Mouse (Mus musculus) inflammation-experienced regulatory T-cells, adult 6 months (primary cell): ENCODE measurements around the gene Olfr1157. TPM values are rescaled to one million over a fixed set of nuclear protein-coding genes. Genes with fewer than 3 reads are reported as not detected.

Experiments used
- ATAC-seq: one replicate; pipeline ENCODE4 v1.8.0; 2017
- polyA plus RNA-seq, 3 experiments: library from polyadenylated mRNA; unstranded; fragments of 100-300 nt; shearing (Covaris generic); gene quantifications; one replicate each; pipeline ENCODE4 v1.2.1; 2017

The Olfr1157 gene
- not detected for polyA plus RNA-seq

DNA sequence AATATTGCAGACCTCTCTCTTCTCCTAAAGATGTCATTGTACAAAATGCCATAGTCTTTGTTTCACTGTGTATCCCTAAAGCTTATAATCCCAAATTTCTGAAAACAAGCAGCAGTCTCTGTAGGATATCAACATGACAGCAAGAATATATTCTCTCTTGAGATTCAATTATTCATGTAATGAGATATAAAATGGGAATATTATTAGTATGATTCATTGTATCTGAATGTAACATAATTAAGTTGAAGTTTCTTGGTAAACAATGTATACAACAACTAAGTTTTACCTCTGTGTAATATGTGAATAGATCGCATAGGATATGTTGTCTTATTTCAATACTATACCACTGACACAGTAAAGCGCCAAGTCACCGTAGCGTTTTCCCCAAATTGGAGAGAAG is at the start of gene Olfr1157:
Gene Olfr1157 (minus strand): TSS at position 101 of the 400 bp plus-strand sequence.
- ATAC-seq = no peak

DNA sequence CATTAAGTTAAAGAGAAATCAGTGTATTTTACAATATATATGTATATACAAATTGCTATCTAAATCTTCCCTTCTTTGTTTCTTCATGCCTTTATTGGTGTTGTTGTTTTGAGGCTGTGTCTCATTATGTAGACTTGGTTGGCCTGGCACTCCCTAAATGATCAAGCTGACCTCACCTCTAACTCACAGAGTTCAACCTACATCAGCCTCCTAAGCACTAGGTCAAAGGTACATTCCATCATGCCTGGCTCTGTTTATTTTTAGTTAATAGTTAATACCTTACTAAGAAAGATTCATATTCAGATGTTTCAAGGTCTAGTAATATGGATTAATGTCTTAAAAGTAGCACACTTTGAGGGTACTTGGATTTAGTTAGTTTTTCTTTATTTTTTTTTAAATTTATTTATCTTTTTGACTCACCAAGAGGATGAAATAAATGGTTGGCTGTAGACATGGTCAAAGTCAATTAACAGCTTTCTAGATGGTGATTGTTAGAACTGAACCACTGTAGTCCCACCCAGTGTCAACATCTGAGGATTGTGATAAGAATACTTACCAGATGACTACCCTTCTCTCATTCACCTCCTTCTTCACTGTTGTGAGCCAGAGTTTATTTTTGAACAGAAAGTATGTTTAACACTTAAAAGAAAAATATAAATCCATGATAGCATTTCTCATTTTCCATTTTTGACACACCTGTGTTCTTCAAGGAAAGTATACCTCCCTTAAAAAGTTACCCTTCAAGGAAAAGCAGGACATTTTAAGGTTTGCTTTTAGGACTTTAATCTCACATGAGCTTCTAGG is 39.6 kb upstream of the Olfr1157 start, which contains the start of gene Olfr1160:
Gene Olfr1160 (minus strand): TSS at position 754 of the 804 bp plus-strand sequence.
- ATAC-seq = no peak

- ATAC-seq = no peak
Observed at GRCm38 (mm10) chr2:87989813-87990212, 21.7 kb upstream of the Olfr1157 start, which contains the start of gene Olfr1158. Gene Olfr1158, plus strand, starts transcription at chr2:87990113.

GRCm38 (mm10) chr2:87974563-87974962 is 6.5 kb upstream of the Olfr1157 start, which contains the start of gene Olfr74:
Gene Olfr74, minus strand, starts transcription at chr2:87974663.
- ATAC-seq = no peak

DNA sequence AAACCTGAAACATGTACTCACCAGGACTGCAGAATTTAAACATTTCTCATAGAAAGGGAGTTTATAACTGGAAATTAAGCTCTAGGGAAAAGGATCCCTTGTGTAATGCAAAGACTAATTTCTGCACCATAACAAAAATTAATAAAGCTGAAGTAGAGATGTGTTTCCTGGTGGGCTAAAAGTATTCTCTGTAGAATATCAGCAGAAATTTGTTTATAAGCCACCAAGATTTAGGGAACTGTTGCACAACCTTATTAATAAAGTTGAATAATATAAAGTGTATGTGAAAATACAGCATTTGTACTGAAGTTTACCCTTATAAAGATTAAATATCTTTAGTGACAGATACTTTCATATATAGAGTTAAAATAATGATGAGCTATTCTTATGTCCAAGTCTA is 15.1 kb downstream of the Olfr1157 start, which contains the start of gene Olfr1156:
Gene Olfr1156 (minus strand): TSS at position 101 of the 400 bp plus-strand sequence.
- no peak for ATAC-seq

GRCm38 (mm10) chr2:87945037-87945436 is 23.1 kb downstream of the Olfr1157 start, which contains the start of gene Olfr1155:
Gene Olfr1155, minus strand, starts transcription at chr2:87945137.
- ATAC-seq = no peak

Other genes with a start within 250 kb of the Olfr1157 start
- gene Olfr1138, start 228.3 kb downstream of the Olfr1157 start, polyA plus RNA-seq = not detected
- gene Olfr1140, start 224.5 kb downstream of the Olfr1157 start, polyA plus RNA-seq = not detected
- not detected for gene Olfr1141, start 214.3 kb downstream of the Olfr1157 start, polyA plus RNA-seq
- gene Olfr152, start 188.8 kb downstream of the Olfr1157 start, polyA plus RNA-seq = not detected
- not detected for gene Olfr1143, start 167.7 kb downstream of the Olfr1157 start, polyA plus RNA-seq
- gene Olfr1145, start 158.5 kb downstream of the Olfr1157 start, polyA plus RNA-seq = not detected
- gene Olfr1148, start 137.8 kb downstream of the Olfr1157 start, polyA plus RNA-seq = not detected
- gene Olfr1150-ps1, start 124.3 kb downstream of the Olfr1157 start, polyA plus RNA-seq = not detected
- not detected for gene Olfr1151, start 112.4 kb downstream of the Olfr1157 start, polyA plus RNA-seq
- not detected for gene Olfr1152, start 101.8 kb downstream of the Olfr1157 start, polyA plus RNA-seq
- not detected for gene Olfr1153, start 73.3 kb downstream of the Olfr1157 start, polyA plus RNA-seq
- not detected for gene Olfr1154, start 63.1 kb downstream of the Olfr1157 start, polyA plus RNA-seq
- not detected for gene Olfr1155, start 23.2 kb downstream of the Olfr1157 start, polyA plus RNA-seq
- gene Olfr1156, start 15.2 kb downstream of the Olfr1157 start, polyA plus RNA-seq = under 1 TPM in 1 of 3 experiments, not detected in 2; 0.23 TPM
- not detected for gene Olfr74, start 6.4 kb upstream of the Olfr1157 start, polyA plus RNA-seq
- gene Olfr1158, start 21.8 kb upstream of the Olfr1157 start, polyA plus RNA-seq = not detected
- not detected for gene Olfr1160, start 40.0 kb upstream of the Olfr1157 start, polyA plus RNA-seq
- not detected for gene Olfr1161, start 54.5 kb upstream of the Olfr1157 start, polyA plus RNA-seq
- not detected for gene Olfr73, start 69.4 kb upstream of the Olfr1157 start, polyA plus RNA-seq
- gene Olfr1162, start 82.8 kb upstream of the Olfr1157 start, polyA plus RNA-seq = not detected
- gene Olfr1163, start 103.5 kb upstream of the Olfr1157 start, polyA plus RNA-seq = not detected
- not detected for gene Olfr1164, start 125.7 kb upstream of the Olfr1157 start, polyA plus RNA-seq
- not detected for gene Olfr1166, start 160.0 kb upstream of the Olfr1157 start, polyA plus RNA-seq
- gene Olfr1167, start 186.9 kb upstream of the Olfr1157 start, polyA plus RNA-seq = under 1 TPM in 1 of 3 experiments, not detected in 2; 0.15 TPM
- gene Olfr1168, start 213.6 kb upstream of the Olfr1157 start, polyA plus RNA-seq = under 1 TPM in 1 of 3 experiments, not detected in 2; 0.38 TPM